ENCODE assay signal across 24 mouse cellular contexts in the genomic region with DNA sequence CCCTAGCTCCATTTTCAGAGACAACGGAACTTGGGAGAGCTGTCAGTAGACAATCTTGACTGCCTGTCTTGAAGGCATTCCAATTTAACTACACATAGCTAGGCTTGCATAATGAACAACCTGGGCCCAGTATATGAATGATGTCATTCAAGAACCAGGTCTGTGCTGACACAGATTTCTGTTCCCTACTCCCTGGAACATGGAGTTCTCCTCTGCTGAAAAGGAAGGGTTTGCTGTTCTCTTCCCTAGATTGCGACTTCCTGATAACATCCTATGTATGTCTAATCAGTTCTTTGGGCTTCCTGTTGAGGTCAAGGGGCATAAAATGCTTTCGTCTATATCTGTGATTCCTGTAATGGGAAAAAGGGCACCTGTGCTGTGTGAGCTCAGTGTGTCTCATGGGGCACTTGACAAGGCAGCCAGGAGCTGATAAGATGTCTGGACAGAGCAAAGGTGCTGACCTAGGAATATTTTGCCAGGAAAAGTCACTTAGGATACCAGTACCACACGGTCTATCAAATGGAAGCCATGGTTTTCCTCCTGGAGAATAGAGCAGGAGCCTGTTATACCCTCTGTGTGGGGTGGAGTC.
DNase-seq lines count a peak whose midpoint lies in the region; ATAC-seq and TF ChIP-seq lines count a peak whose summit lies in the region.
"Had no signal": no experiment of that assay in that cellular context is flagged by ENCODE, and none has a peak within 500 bp of the region (broad histone marks: within the 10 kb centered on the region; RNA-seq: fewer than 3 reads in every experiment).

No protein-coding gene starts in this region.

- peak; percentile 40; the same call in 1 of the 2 replicates for TF ChIP-seq EP300 in heart, postnatal 0 days (IDR thresholded peaks at IDR 0.05; ENCODE audit: low read depth)

- DNase-seq in frontal cortex, postnatal 25 days (ENCODE audit: low spot score in 2 of 2): no peak
- DNase-seq in heart, postnatal 0 days (ENCODE audit: low spot score): no peak
- DNase-seq in midbrain, postnatal 0 days (ENCODE audit: low spot score): no peak
- DNase-seq in midbrain, embryonic 14.5 days: no peak
- no peak for DNase-seq in kidney, postnatal 4 days
- DNase-seq: adrenal gland, postnatal 10 days; adrenal gland, postnatal 36 days; B cell, adult 2 months; cerebellum, adult 18-20 months; cerebellum, adult 9-10 months; cerebellum, postnatal 14 days; gastrocnemius, adult 2 months; gastrocnemius, postnatal 14 days; heart, adult 18-20 months had no signal

- H3K9ac ChIP-seq in heart, postnatal 0 days (replicated peaks; ENCODE audit: low read depth, low read length): no peak overlapping the region
- no peak overlapping the region for H3K9ac ChIP-seq in heart, embryonic 12.5 days
- H3K9ac ChIP-seq in midbrain, postnatal 0 days (replicated peaks; ENCODE audit: low read length, poor library complexity, severe bottlenecking): no peak overlapping the region
- H3K9ac ChIP-seq in midbrain, embryonic 14.5 days (replicated peaks; ENCODE audit: low read length): no peak overlapping the region
- H3K9ac ChIP-seq: forebrain, embryonic 13.5 days; hindbrain, embryonic 12.5 days; hindbrain, embryonic 15.5 days had no signal

- 0 out of 2 replicates have a peak, but pooled peaks cover 7% of the 10 kb centered on the region for H3K4me1 ChIP-seq in heart, postnatal 0 days (ENCODE audit: control insufficient read depth, insufficient read depth)
- H3K4me1 ChIP-seq in heart, embryonic 12.5 days (replicated peaks): peaks cover 8% of the 10 kb centered on the region; the same call in 1 of the 2 replicates
- H3K4me1 ChIP-seq in midbrain, postnatal 0 days (ENCODE audit: insufficient read depth, low read length): no peaks in the 10 kb centered on the region
- H3K4me1 ChIP-seq in midbrain, embryonic 14.5 days (ENCODE audit: control insufficient read depth, insufficient read depth, low read length): no peaks in the 10 kb centered on the region
- H3K4me1 ChIP-seq: forebrain, embryonic 10.5 days; forebrain, embryonic 13.5 days; heart, embryonic 10.5 days; hindbrain, embryonic 12.5 days; hindbrain, embryonic 15.5 days had no signal

- WGBS in heart, postnatal 0 days: 35% methylated on average over 4 of the region's 4 CpGs
- WGBS in heart, embryonic 12.5 days: 44% methylated on average over 4 of the region's 4 CpGs
- WGBS in midbrain, postnatal 0 days: 89% methylated on average over 4 of the region's 4 CpGs
- whole genome bisulfite sequencing in midbrain, embryonic 14.5 days: 87% methylated on average over 4 of the region's 4 CpGs

- no peaks in the 10 kb centered on the region for H3K36me3 ChIP-seq in heart, postnatal 0 days (replicated peaks; ENCODE audit: control insufficient read depth, insufficient read depth, low read length)
- no peaks in the 10 kb centered on the region for H3K36me3 ChIP-seq in heart, embryonic 12.5 days
- H3K36me3 ChIP-seq in midbrain, postnatal 0 days (ENCODE audit: insufficient read depth, low read length): peaks cover 14% of the 10 kb centered on the region
- H3K36me3 ChIP-seq in midbrain, embryonic 14.5 days (ENCODE audit: control insufficient read depth, insufficient read depth, low read length): no peaks in the 10 kb centered on the region
- H3K36me3 ChIP-seq: forebrain, embryonic 10.5 days; G1E; heart, embryonic 10.5 days; hindbrain, embryonic 12.5 days; hindbrain, embryonic 15.5 days had no signal

- no peak for TF ChIP-seq CTCF in heart, postnatal 0 days (IDR thresholded peaks at IDR 0.05; ENCODE audit: low read depth)
- no peak for TF ChIP-seq CTCF in midbrain, postnatal 0 days (IDR thresholded peaks at IDR 0.05)

- no peak overlapping the region for H3K4me3 ChIP-seq in heart, postnatal 0 days (ENCODE audit: low read depth, low read length)
- H3K4me3 ChIP-seq in heart, embryonic 12.5 days: no peak overlapping the region
- H3K4me3 ChIP-seq in midbrain, postnatal 0 days (ENCODE audit: low read depth, low read length): no peak overlapping the region
- H3K4me3 ChIP-seq in midbrain, embryonic 14.5 days (replicated peaks; ENCODE audit: low read depth, low read length): no peak overlapping the region
- H3K4me3 ChIP-seq: forebrain, embryonic 10.5 days; forebrain, embryonic 13.5 days; gastrocnemius, adult 2 months; heart, embryonic 10.5 days; hindbrain, embryonic 12.5 days; hindbrain, embryonic 15.5 days had no signal

- no peak overlapping the region for H3K4me2 ChIP-seq in heart, postnatal 0 days (ENCODE audit: low read depth, low read length)
- no peak overlapping the region for H3K4me2 ChIP-seq in heart, embryonic 12.5 days
- H3K4me2 ChIP-seq in midbrain, postnatal 0 days (ENCODE audit: low read depth, low read length, poor library complexity, severe bottlenecking): no peak overlapping the region
- no peak overlapping the region for H3K4me2 ChIP-seq in midbrain, embryonic 14.5 days (ENCODE audit: low read length)
- H3K4me2 ChIP-seq: forebrain, embryonic 13.5 days; hindbrain, embryonic 12.5 days; hindbrain, embryonic 15.5 days had no signal

- H3K9me3 ChIP-seq in heart, postnatal 0 days (replicated peaks; ENCODE audit: control insufficient read depth, low read length): no peaks in the 10 kb centered on the region
- H3K9me3 ChIP-seq in heart, embryonic 12.5 days (replicated peaks): no peaks in the 10 kb centered on the region
- H3K9me3 ChIP-seq in midbrain, postnatal 0 days (ENCODE audit: low read length): no peaks in the 10 kb centered on the region
- no peaks in the 10 kb centered on the region for H3K9me3 ChIP-seq in midbrain, embryonic 14.5 days (ENCODE audit: control insufficient read depth, low read length)
- H3K9me3 ChIP-seq: forebrain, embryonic 10.5 days; forebrain, embryonic 13.5 days; G1E; heart, embryonic 10.5 days; hindbrain, embryonic 12.5 days; hindbrain, embryonic 15.5 days had no signal

- H3K27me3 ChIP-seq in heart, postnatal 0 days (ENCODE audit: control insufficient read depth, insufficient read depth, low read length): no peaks in the 10 kb centered on the region
- H3K27me3 ChIP-seq in heart, embryonic 12.5 days (replicated peaks): no peaks in the 10 kb centered on the region; the same call in 1 of the 2 replicates
- no peaks in the 10 kb centered on the region for H3K27me3 ChIP-seq in midbrain, postnatal 0 days (ENCODE audit: insufficient read depth, low read length)
- H3K27me3 ChIP-seq in midbrain, embryonic 14.5 days (ENCODE audit: control insufficient read depth, insufficient read depth, low read length): no peaks in the 10 kb centered on the region
- H3K27me3 ChIP-seq: CH12.LX; forebrain, embryonic 13.5 days; hindbrain, embryonic 12.5 days; hindbrain, embryonic 15.5 days; Patski had no signal

- peak; percentile 75 for ATAC-seq in frontal cortex, adult (ENCODE audit: low TSS enrichment)
- no peak for ATAC-seq in heart, postnatal 0 days (ENCODE audit: insufficient read depth, low read depth)
- ATAC-seq in heart, embryonic 12.5 days (ENCODE audit: insufficient number of reproducible peaks, low FRiP score): no peak
- 0 out of 2 replicates have a peak, but pooled peaks have one; percentile 27 for ATAC-seq in midbrain, postnatal 0 days (ENCODE audit: low FRiP score)
- no peak for ATAC-seq in midbrain, embryonic 14.5 days (ENCODE audit: low FRiP score, low TSS enrichment)
- ATAC-seq: forebrain, embryonic 13.5 days; Patski had no signal

- no peak overlapping the region for H3K27ac ChIP-seq in heart, postnatal 0 days (ENCODE audit: low read depth)
- H3K27ac ChIP-seq in heart, embryonic 12.5 days (ENCODE audit: poor library complexity, severe bottlenecking): no peak overlapping the region
- no peak overlapping the region for H3K27ac ChIP-seq in midbrain, postnatal 0 days (ENCODE audit: low read depth, low read length)
- H3K27ac ChIP-seq in midbrain, embryonic 14.5 days (replicated peaks; ENCODE audit: low read depth, low read length): no peak overlapping the region
- H3K27ac ChIP-seq: forebrain, embryonic 10.5 days; forebrain, embryonic 13.5 days; gastrocnemius, adult 2 months; heart, embryonic 10.5 days; hindbrain, embryonic 12.5 days; hindbrain, embryonic 15.5 days had no signal

Comparison
In these comparisons a context has a peak if more than half of its experiments do, and no peak if none do; other contexts are left out.
1. ATAC-seq: peak in frontal cortex, adult (single experiment) and midbrain, postnatal 0 days (single experiment); none in heart, postnatal 0 days (single experiment), heart, embryonic 12.5 days (single experiment) and midbrain, embryonic 14.5 days (single experiment).